Mouse (Mus musculus) hindbrain, postnatal 0 days (tissue): ENCODE data around the gene Ptprm. TPM values are rescaled to one million over a fixed set of nuclear protein-coding genes. Genes with fewer than 3 reads are reported as not detected.

Experiments
- ATAC-seq: fragments of 200-750 bp; cut with Nextera tagmentation; 2 replicates; pipeline ENCODE4 v1.8.0; 2017; ENCODE audit warnings: mild to moderate bottlenecking, moderate TSS enrichment, moderate library complexity
- DNase-seq: peaks from one replicate; pipeline ENCODE4 v3.0.0-alpha.2; 2015; ENCODE audit warnings: low spot score
- H3K27ac ChIP-seq: fragments of 300-500 bp; sonication (generic); 2 replicates; pipeline ENCODE4 v1.5.1; 2014; ENCODE audit warnings: mild to moderate bottlenecking
- H3K27me3 ChIP-seq: fragments of 300-500 bp; sonication (generic); 2 replicates; pipeline ENCODE4 v1.6.1; 2014; ENCODE audit warnings: low read length, mixed read lengths; ENCODE audit not compliant: insufficient read depth
- H3K36me3 ChIP-seq: fragments of 300-500 bp; sonication (generic); 2 replicates; pipeline ENCODE4 v1.6.1; 2014; ENCODE audit warnings: low read length, mixed read lengths; ENCODE audit not compliant: insufficient read depth
- H3K4me1 ChIP-seq: fragments of 300-500 bp; sonication (generic); 2 replicates; pipeline ENCODE4 v1.6.1; 2014; ENCODE audit warnings: antibody characterized with exemption, low read length, mixed read lengths; ENCODE audit not compliant: insufficient read depth
- H3K4me2 ChIP-seq: fragments of 300-500 bp; sonication (generic); 2 replicates; pipeline ENCODE4 v1.6.1; 2014; ENCODE audit warnings: low read depth, mild to moderate bottlenecking, low read length, moderate library complexity, mixed read lengths
- H3K4me3 ChIP-seq: fragments of 300-500 bp; sonication (generic); 2 replicates; pipeline ENCODE4 v1.5.1; 2014; ENCODE audit warnings: low read length
- H3K9ac ChIP-seq: fragments of 300-500 bp; sonication (generic); replicated peaks from 2 replicates; pipeline ENCODE4 v1.6.1; 2014; ENCODE audit warnings: mild to moderate bottlenecking, low read length, moderate library complexity, mixed read lengths
- H3K9me3 ChIP-seq: fragments of 300-500 bp; sonication (generic); 2 replicates; pipeline ENCODE4 v1.6.1; 2016; ENCODE audit warnings: low read length, mixed read lengths
- CTCF ChIP-seq: IDR thresholded peaks from 2 replicates; pipeline ENCODE4 v1.5.1; 2016; ENCODE audit warnings: antibody characterized with exemption, control low read depth, low read depth
- WGBS: fragments of 180-500 bp; shearing (Covaris S2); extraction: QIAGEN DNeasy Blood & Tissue Kit; methylation state at CpG from one replicate; pipeline ENCODE4 v1.1.7; 2014; 5-methylcytosine and 5-hydroxymethylcytosine counted together
- polyA plus RNA-seq: library from polyadenylated mRNA; unstranded; fragments of >200 nt; fragmentation: Nextera tagmentation; extraction: Ambion mirVana; gene quantifications from 2 replicates; pipeline ENCODE4 v1.2.1, GENCODE M21; 2015
- total RNA-seq: library from RNA; depleted of rRNA; stranded (reverse); fragments of >200 nt; gene quantifications from 2 replicates; pipeline ENCODE4 v1.2.3, GENCODE M21; 2014

Gene Ptprm
- total and polyA plus RNA-seq, 2 experiments from 2014 or later: 19.3 to 52.4 TPM

- no peaks in the 10 kb centered on the region for H3K36me3 ChIP-seq
- no peaks in the 10 kb centered on the region for H3K9me3 ChIP-seq
- H3K4me3 ChIP-seq: no peak overlapping the region
- WGBS: 57% methylated on average over 5 of the region's 5 CpGs
- H3K4me1 ChIP-seq: no peaks in the 10 kb centered on the region
- no peak overlapping the region for H3K27ac ChIP-seq
- H3K9ac ChIP-seq: no peak overlapping the region
- DNase-seq (no peak), ATAC-seq (no peak)
- H3K27me3 ChIP-seq: no peaks in the 10 kb centered on the region
- TF ChIP-seq CTCF: no peak
- H3K4me2 ChIP-seq: no peak overlapping the region
Observed at GRCm38 (mm10) chr17:67084093-67084492, 270.2 kb downstream of the Ptprm start.

GRCm38 (mm10) chr17:67079570-67079969 lies 274.7 kb downstream of the Ptprm start:
- WGBS: 71% methylated on average over 1 of the region's 1 CpGs
- no peak for ATAC-seq
- Histone ChIP-seq H3K9ac (no peak overlapping the region), H3K27ac (no peak overlapping the region), H3K27me3 (no peaks in the 10 kb centered on the region), H3K4me1 (no peaks in the 10 kb centered on the region), H3K9me3 (no peaks in the 10 kb centered on the region), H3K4me3 (no peak overlapping the region), H3K36me3 (no peaks in the 10 kb centered on the region), H3K4me2 (no peak overlapping the region)
- DNase-seq: no peak
- no peak for TF ChIP-seq CTCF

DNA sequence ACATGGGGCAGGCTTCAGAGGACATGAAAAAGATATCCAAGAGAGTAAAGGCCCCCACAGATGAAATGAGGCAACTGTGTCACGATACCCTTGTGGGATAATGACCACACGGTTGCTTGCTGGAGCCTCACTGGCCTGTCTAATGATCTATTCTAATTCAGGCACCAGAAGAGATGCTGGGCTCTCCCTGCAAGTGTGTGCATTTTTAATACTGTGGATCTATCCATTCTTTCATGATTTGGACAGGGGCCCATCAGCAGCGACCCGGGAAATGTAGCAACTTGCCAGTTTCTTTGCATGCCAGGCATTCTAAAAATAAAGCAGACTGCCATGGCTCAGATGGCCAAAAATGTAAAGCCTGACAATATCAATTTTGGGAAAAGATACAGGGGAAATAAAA lies 280.7 kb downstream of the Ptprm start:
- H3K9ac ChIP-seq: no peak overlapping the region
- no peaks in the 10 kb centered on the region for H3K9me3 ChIP-seq
- no peak overlapping the region for H3K4me3 ChIP-seq
- no peak for TF ChIP-seq CTCF
- no peaks in the 10 kb centered on the region for H3K36me3 ChIP-seq
- no peak for ATAC-seq
- H3K4me2 ChIP-seq: peak overlapping the region; percentile 14; the same call in 1 of the 2 replicates
- WGBS: 21% methylated on average over 4 of the region's 4 CpGs
- peak; percentile 58 for DNase-seq
- H3K4me1 ChIP-seq: peaks cover 24% of the 10 kb centered on the region
- no peaks in the 10 kb centered on the region for H3K27me3 ChIP-seq
- H3K27ac ChIP-seq: peak overlapping the region; percentile 48; the same call in 1 of the 2 replicates

- no peak for ATAC-seq
- DNase-seq: peak; percentile 47
- H3K4me2 ChIP-seq: peak overlapping the region; percentile 14; the same call in 1 of the 2 replicates
- WGBS: 43% methylated on average over 6 of the region's 6 CpGs
- H3K27me3 ChIP-seq: no peaks in the 10 kb centered on the region
- H3K9ac ChIP-seq: no peak overlapping the region
- TF ChIP-seq CTCF: no peak
- H3K36me3 ChIP-seq: no peaks in the 10 kb centered on the region
- peaks cover 24% of the 10 kb centered on the region for H3K4me1 ChIP-seq
- H3K9me3 ChIP-seq: no peaks in the 10 kb centered on the region
- no peak overlapping the region for H3K4me3 ChIP-seq
- peak overlapping the region; percentile 48; the same call in 1 of the 2 replicates for H3K27ac ChIP-seq
Observed at GRCm38 (mm10) chr17:67073139-67073538, 281.1 kb downstream of the Ptprm start.

DNA sequence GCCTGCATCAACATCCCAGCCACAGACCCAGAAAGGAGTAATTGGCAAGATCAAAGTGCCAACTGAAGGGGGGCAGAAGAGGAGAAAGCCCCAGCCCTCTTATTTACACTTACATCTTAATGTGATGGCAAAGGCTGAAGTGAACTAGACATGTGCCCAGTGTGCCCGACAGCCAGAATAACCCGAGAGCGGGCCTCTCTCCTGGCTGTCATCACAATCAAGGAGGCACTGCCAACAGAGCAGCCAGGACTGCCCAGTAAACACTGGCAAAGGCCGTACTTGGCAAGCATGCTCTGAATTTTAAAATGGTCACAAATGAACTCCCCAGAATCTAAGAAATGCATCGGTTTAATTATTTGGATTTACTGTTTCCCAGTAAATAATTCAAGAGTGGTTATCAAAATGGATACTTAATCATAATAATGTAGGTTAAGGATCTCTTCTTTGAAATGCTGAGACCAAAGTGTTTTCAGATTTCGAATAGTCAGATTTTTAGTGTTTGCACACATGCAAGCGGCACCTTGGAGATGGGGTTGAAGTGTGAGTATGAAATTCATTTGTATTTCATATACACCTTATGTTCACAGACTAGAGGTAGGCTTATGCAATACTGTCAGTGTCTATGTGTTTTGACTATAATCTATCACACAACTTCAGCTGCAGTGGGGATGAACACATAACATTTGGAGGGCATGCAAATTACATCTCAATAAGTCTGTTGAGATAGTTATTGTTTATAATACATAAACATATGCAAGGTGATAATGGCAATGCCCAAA lies 282.8 kb downstream of the Ptprm start:
- Histone ChIP-seq H3K27me3 (no peaks in the 10 kb centered on the region), H3K9ac (no peak overlapping the region), H3K4me2 (no peak overlapping the region), H3K4me3 (no peak overlapping the region), H3K4me1 (peaks cover 24% of the 10 kb centered on the region), H3K27ac (peak overlapping the region; percentile 33; the same call in 1 of the 2 replicates), H3K9me3 (no peaks in the 10 kb centered on the region), H3K36me3 (no peaks in the 10 kb centered on the region)
- peak; percentile 86 for DNase-seq
- WGBS: 47% methylated on average over 7 of the region's 7 CpGs
- no peak for TF ChIP-seq CTCF
- peak; percentile 95 for ATAC-seq

- ATAC-seq (no peak), DNase-seq (no peak)
- Histone ChIP-seq H3K4me2 (no peak overlapping the region), H3K36me3 (no peaks in the 10 kb centered on the region), H3K9ac (no peak overlapping the region), H3K4me3 (no peak overlapping the region), H3K9me3 (no peaks in the 10 kb centered on the region), H3K4me1 (no peaks in the 10 kb centered on the region), H3K27ac (no peak overlapping the region), H3K27me3 (no peaks in the 10 kb centered on the region)
- no peak for TF ChIP-seq CTCF
- 77% methylated on average over 5 of the region's 5 CpGs for WGBS
Observed at GRCm38 (mm10) chr17:67063611-67064010, 290.6 kb downstream of the Ptprm start.

GRCm38 (mm10) chr17:67055681-67056080 lies 298.6 kb downstream of the Ptprm start:
- 92% methylated on average over 6 of the region's 6 CpGs for WGBS
- Histone ChIP-seq H3K4me1 (peaks cover 8% of the 10 kb centered on the region; the same call in 1 of the 2 replicates), H3K27ac (no peak overlapping the region), H3K4me2 (no peak overlapping the region), H3K9ac (no peak overlapping the region), H3K9me3 (no peaks in the 10 kb centered on the region), H3K36me3 (no peaks in the 10 kb centered on the region), H3K4me3 (no peak overlapping the region), H3K27me3 (no peaks in the 10 kb centered on the region)
- no peak for TF ChIP-seq CTCF
- no peak for DNase-seq
- ATAC-seq: no peak
